Mouse (Mus musculus) stomach, embryonic 16.5 days (tissue): ENCODE measurements around the gene Senp7. TPM values are rescaled to one million over a fixed set of nuclear protein-coding genes. Genes with fewer than 3 reads are reported as not detected.

Source experiments
- ATAC-seq: fragments of 200-750 bp; cut with Nextera tagmentation; 2 replicates; pipeline ENCODE4 v1.8.0; 2017; ENCODE audit warnings: moderate number of reproducible peaks, moderate TSS enrichment; ENCODE audit not compliant: insufficient read depth, low FRiP score
- H3K27ac ChIP-seq: fragments of 300-500 bp; sonication (generic); 2 replicates; pipeline ENCODE4 v1.5.1; 2014; ENCODE audit warnings: low read length
- H3K27me3 ChIP-seq: fragments of 300-500 bp; sonication (generic); 2 replicates; pipeline ENCODE4 v1.6.1; 2014; ENCODE audit warnings: low read length, control low read depth, mixed read lengths; ENCODE audit not compliant: control insufficient read depth, insufficient read depth
- H3K36me3 ChIP-seq: fragments of 300-500 bp; sonication (generic); 2 replicates; pipeline ENCODE4 v1.6.1; 2014; ENCODE audit warnings: low read length; ENCODE audit not compliant: control insufficient read depth, insufficient read depth
- H3K4me1 ChIP-seq: fragments of 300-500 bp; sonication (generic); 2 replicates; pipeline ENCODE4 v1.6.1; 2014; ENCODE audit warnings: low read length, control low read depth, mixed read lengths; ENCODE audit not compliant: control insufficient read depth, insufficient read depth
- H3K4me2 ChIP-seq: fragments of 300-500 bp; sonication (generic); 2 replicates; pipeline ENCODE4 v1.6.1; 2014; ENCODE audit warnings: low read depth, low read length, mixed read lengths
- H3K4me3 ChIP-seq: fragments of 300-500 bp; sonication (generic); replicated peaks from 2 replicates; pipeline ENCODE4 v1.5.1; 2014; ENCODE audit warnings: mild to moderate bottlenecking, low read length
- H3K9ac ChIP-seq: fragments of 300-500 bp; sonication (generic); 2 replicates; pipeline ENCODE4 v1.6.1; 2014; ENCODE audit warnings: low read length
- H3K9me3 ChIP-seq: fragments of 300-500 bp; sonication (generic); replicated peaks from 2 replicates; pipeline ENCODE4 v1.6.1; 2016; ENCODE audit warnings: low read length, control low read depth; ENCODE audit not compliant: control insufficient read depth
- WGBS: fragments of 180-500 bp; shearing (Covaris S2); extraction: QIAGEN DNeasy Blood & Tissue Kit; methylation state at CpG from one replicate; pipeline ENCODE4 v1.1.7; 2014; 5-methylcytosine and 5-hydroxymethylcytosine counted together
- polyA plus RNA-seq: library from polyadenylated mRNA; unstranded; fragments of >200 nt; fragmentation: Nextera tagmentation; extraction: Ambion mirVana; gene quantifications from 2 replicates; pipeline ENCODE4 v1.2.1, GENCODE M21; 2015

Senp7 gene
- polyA plus RNA-seq, 1 experiment from 2014 or later: 27.0 TPM

- Histone ChIP-seq H3K9me3 (no peaks in the 10 kb centered on the region), H3K27ac (peak within 1 kb of the TSS; percentile 90), H3K27me3 (no peaks in the 10 kb centered on the region), H3K4me2 (peak within 1 kb of the TSS; percentile 86), H3K4me1 (peaks cover 13% of the 10 kb centered on the region), H3K9ac (peak within 1 kb of the TSS; percentile 98), H3K4me3 (peak within 1 kb of the TSS; percentile 90), H3K36me3 (peaks cover 18% of the 10 kb centered on the region; the same call in 1 of the 2 replicates)
- ATAC-seq: peak; percentile 100
- 0% methylated on average over 39 of the region's 39 CpGs for WGBS
Observed at GRCm38 (mm10) chr16:56029661-56030082, 18.5 kb upstream of the Senp7 start, which contains the start of gene Pcnp. Gene Pcnp, minus strand, starts transcription at chr16:56029739.

DNA sequence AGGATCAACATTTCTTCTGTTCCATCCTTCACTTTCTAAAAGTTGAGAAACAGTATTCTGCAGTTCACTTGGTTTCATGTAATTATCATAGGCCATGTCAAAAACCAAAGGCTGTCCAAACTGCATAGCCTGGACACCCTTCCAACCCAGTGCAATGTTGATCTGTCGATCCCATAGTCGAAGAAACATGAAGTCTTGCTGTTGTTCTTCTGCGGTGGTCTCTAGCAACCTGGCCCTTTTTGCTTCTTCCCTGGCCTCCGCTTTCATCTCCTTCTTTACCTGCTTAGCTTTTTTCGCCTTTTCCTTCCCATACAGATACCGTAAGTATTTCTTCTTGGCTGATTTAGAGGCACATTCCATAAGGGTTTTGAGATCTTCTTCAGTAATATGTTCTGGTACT, 13.6 kb upstream of the Senp7 start:
- Histone ChIP-seq H3K4me3 (no peak overlapping the region), H3K27ac (no peak overlapping the region), H3K36me3 (peaks cover 15% of the 10 kb centered on the region; the same call in 1 of the 2 replicates), H3K4me2 (no peak overlapping the region), H3K4me1 (peaks cover 13% of the 10 kb centered on the region), H3K9me3 (no peaks in the 10 kb centered on the region), H3K9ac (no peak overlapping the region), H3K27me3 (no peaks in the 10 kb centered on the region)
- ATAC-seq: no peak
- WGBS: 98% methylated on average over 6 of the region's 6 CpGs

GRCm38 (mm10) chr16:56036501-56036900, 11.6 kb upstream of the Senp7 start:
- peak overlapping the region; percentile 79 for H3K4me2 ChIP-seq
- peaks cover 15% of the 10 kb centered on the region; the same call in 1 of the 2 replicates for H3K36me3 ChIP-seq
- no peaks in the 10 kb centered on the region for H3K27me3 ChIP-seq
- ATAC-seq: no peak
- H3K4me3 ChIP-seq: peak overlapping the region; percentile 96
- WGBS: 52% methylated on average over 6 of the region's 6 CpGs
- no peaks in the 10 kb centered on the region for H3K9me3 ChIP-seq
- H3K9ac ChIP-seq: peak overlapping the region; percentile 96
- peaks cover 8% of the 10 kb centered on the region for H3K4me1 ChIP-seq
- H3K27ac ChIP-seq: no peak overlapping the region

GRCm38 (mm10) chr16:56037138-56038010, 10.8 kb upstream of the Senp7 start, which contains the start of gene Trmt10c:
Gene Trmt10c, minus strand, starts transcription at chr16:56037819.
- H3K27me3 ChIP-seq: no peaks in the 10 kb centered on the region
- peak within 1 kb of the TSS; percentile 79 for H3K4me2 ChIP-seq
- H3K4me1 ChIP-seq: peaks cover 8% of the 10 kb centered on the region
- peak within 1 kb of the TSS; percentile 96 for H3K9ac ChIP-seq
- peak; percentile 99 for ATAC-seq
- H3K27ac ChIP-seq: peak within 1 kb of the TSS; percentile 94
- H3K4me3 ChIP-seq: peak within 1 kb of the TSS; percentile 96
- H3K9me3 ChIP-seq: no peaks in the 10 kb centered on the region
- under 1% methylated on average over 63 of the region's 63 CpGs for WGBS
- peaks cover 11% of the 10 kb centered on the region; the same call in 1 of the 2 replicates for H3K36me3 ChIP-seq

DNA sequence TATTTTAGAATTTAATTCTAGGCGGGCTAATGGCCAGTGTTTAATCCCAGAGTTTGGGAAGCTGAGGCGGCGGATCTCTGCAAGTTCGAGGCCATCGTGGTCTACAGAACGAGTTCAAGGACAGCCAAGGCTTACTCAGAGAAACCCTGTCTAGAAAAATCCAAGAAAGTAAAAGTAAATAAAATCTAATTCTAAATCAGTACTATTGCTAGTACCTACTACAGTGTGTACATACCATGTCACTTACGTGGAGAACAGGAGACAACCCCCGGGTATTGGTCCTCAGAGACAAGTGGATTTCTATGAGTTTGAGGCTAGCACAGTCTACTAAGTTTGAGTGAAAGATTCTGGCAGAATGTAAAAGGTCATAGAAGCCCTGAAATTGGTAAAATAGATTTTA, 10.0 kb upstream of the Senp7 start:
- peak; percentile 4; the same call in 1 of the 2 replicates for ATAC-seq
- 25% methylated on average over 8 of the region's 8 CpGs for WGBS

GRCm38 (mm10) chr16:56055911-56056310, 7.8 kb downstream of the Senp7 start:
- Histone ChIP-seq H3K27ac (no peak overlapping the region), H3K4me3 (no peak overlapping the region), H3K9ac (no peak overlapping the region), H3K9me3 (no peaks in the 10 kb centered on the region), H3K36me3 (no peaks in the 10 kb centered on the region), H3K4me2 (no peak overlapping the region), H3K4me1 (no peaks in the 10 kb centered on the region), H3K27me3 (no peaks in the 10 kb centered on the region)
- WGBS: 78% methylated on average over 3 of the region's 3 CpGs
- ATAC-seq: no peak

More for the DNA sequence above, 10.0 kb upstream of the Senp7 start:
- H3K9me3 ChIP-seq: no peaks in the 10 kb centered on the region
- peak overlapping the region; percentile 79 for H3K4me2 ChIP-seq
- no peaks in the 10 kb centered on the region for H3K27me3 ChIP-seq
- H3K9ac ChIP-seq: peak overlapping the region; percentile 96
- H3K4me1 ChIP-seq: peaks cover 8% of the 10 kb centered on the region
- peak overlapping the region; percentile 96 for H3K4me3 ChIP-seq
- peaks cover 8% of the 10 kb centered on the region; the same call in 1 of the 2 replicates for H3K36me3 ChIP-seq
- H3K27ac ChIP-seq: peak overlapping the region; percentile 94

DNA sequence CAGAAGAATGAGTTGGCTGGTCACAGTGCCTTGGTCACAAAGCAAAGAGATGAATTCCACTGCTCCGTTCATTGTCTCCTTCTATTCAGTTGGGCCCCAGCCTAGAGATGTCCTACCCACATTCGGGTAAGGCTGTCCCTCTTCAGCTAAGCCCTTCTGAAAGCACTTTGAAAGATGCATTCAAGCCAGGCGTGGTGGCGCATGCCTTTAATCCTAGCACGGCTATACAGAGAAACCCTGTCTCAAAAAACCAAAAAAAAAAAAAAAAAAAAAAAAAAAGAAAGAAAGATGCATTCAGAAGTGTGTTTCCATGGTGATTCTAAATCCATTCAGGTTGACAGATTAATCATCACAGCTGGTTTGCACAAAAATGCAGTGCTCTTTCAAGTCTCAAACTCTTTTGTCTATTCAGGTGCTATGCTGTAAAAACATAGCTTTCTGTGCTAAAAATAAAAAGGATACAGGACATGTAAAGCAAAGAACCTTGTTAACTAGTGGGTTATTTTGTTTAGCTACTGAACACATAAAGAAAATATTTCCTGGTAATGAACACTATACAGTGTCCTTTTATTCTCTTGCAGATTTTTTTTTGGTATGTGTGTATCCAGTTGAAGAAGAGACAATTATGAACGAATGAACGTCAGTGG, 8.9 kb downstream of the Senp7 start:
- WGBS: 58% methylated on average over 7 of the region's 7 CpGs
- Histone ChIP-seq H3K4me3 (no peak overlapping the region), H3K4me2 (no peak overlapping the region), H3K27me3 (no peaks in the 10 kb centered on the region), H3K9me3 (no peaks in the 10 kb centered on the region), H3K27ac (no peak overlapping the region), H3K9ac (no peak overlapping the region), H3K36me3 (no peaks in the 10 kb centered on the region), H3K4me1 (no peaks in the 10 kb centered on the region)
- no peak for ATAC-seq

- Histone ChIP-seq H3K9me3 (no peaks in the 10 kb centered on the region), H3K4me2 (no peak overlapping the region), H3K27me3 (no peaks in the 10 kb centered on the region), H3K36me3 (no peaks in the 10 kb centered on the region), H3K4me1 (no peaks in the 10 kb centered on the region), H3K4me3 (no peak overlapping the region), H3K27ac (no peak overlapping the region), H3K9ac (no peak overlapping the region)
- no peak for ATAC-seq
- WGBS: 81% methylated on average over 10 of the region's 10 CpGs
Observed at GRCm38 (mm10) chr16:56058151-56058550, 10.0 kb downstream of the Senp7 start.
